Mouse (Mus musculus) heart, embryonic 11.5 days (tissue): ENCODE data around the gene Klhl3. TPM values are rescaled to one million over a fixed set of nuclear protein-coding genes. Genes with fewer than 3 reads are reported as not detected.

Experiments
- ATAC-seq: fragments of 200-750 bp; cut with Nextera tagmentation; replicated peaks from 2 replicates; pipeline ENCODE4 v1.8.0; 2017; ENCODE audit warnings: moderate library complexity; ENCODE audit not compliant: insufficient number of reproducible peaks, low FRiP score, low TSS enrichment
- H3K27ac ChIP-seq: fragments of 300-500 bp; sonication (generic); 2 replicates; pipeline ENCODE4 v1.5.1; 2014; ENCODE audit warnings: mild to moderate bottlenecking, low read depth, low read length
- H3K27me3 ChIP-seq: fragments of 300-500 bp; sonication (generic); 2 replicates; pipeline ENCODE4 v1.6.1; 2014; ENCODE audit warnings: mild to moderate bottlenecking, low read length, mixed read lengths; ENCODE audit not compliant: control insufficient read depth, insufficient read depth
- H3K36me3 ChIP-seq: fragments of 300-500 bp; sonication (generic); 2 replicates; pipeline ENCODE4 v1.6.1; 2014; ENCODE audit warnings: mild to moderate bottlenecking, low read length, moderate library complexity, mixed read lengths; ENCODE audit not compliant: control insufficient read depth, insufficient read depth
- H3K4me1 ChIP-seq: fragments of 300-500 bp; sonication (generic); 2 replicates; pipeline ENCODE4 v1.6.1; 2014; ENCODE audit warnings: low read length; ENCODE audit not compliant: control insufficient read depth, insufficient read depth
- H3K4me2 ChIP-seq: fragments of 300-500 bp; sonication (generic); 2 replicates; pipeline ENCODE4 v1.6.1; 2014; ENCODE audit warnings: mild to moderate bottlenecking, moderate library complexity
- H3K4me3 ChIP-seq: fragments of 300-500 bp; sonication (generic); 2 replicates; pipeline ENCODE4 v1.5.1; 2014; ENCODE audit warnings: low read depth, low read length
- H3K9ac ChIP-seq: fragments of 300-500 bp; sonication (generic); 2 replicates; pipeline ENCODE4 v1.6.1; 2014; ENCODE audit warnings: mild to moderate bottlenecking, low read depth, low read length, moderate library complexity
- H3K9me3 ChIP-seq: fragments of 300-500 bp; sonication (generic); replicated peaks from 2 replicates; pipeline ENCODE4 v1.6.1; 2016; ENCODE audit warnings: low read length; ENCODE audit not compliant: control insufficient read depth
- WGBS: fragments of 180-500 bp; shearing (Covaris S2); extraction: QIAGEN DNeasy Blood & Tissue Kit; methylation state at CpG from one replicate; pipeline ENCODE4 v1.1.7; 2014; ENCODE audit not compliant: insufficient replicate concordance; 5-methylcytosine and 5-hydroxymethylcytosine counted together
- polyA plus RNA-seq: library from polyadenylated mRNA; unstranded; fragments of >200 nt; fragmentation: Nextera tagmentation; extraction: Ambion mirVana; gene quantifications from 2 replicates; pipeline ENCODE4 v1.2.1, GENCODE M21; 2014

Klhl3 gene
- polyA plus RNA-seq, 1 experiment from 2014 or later: 4.3 TPM

DNA sequence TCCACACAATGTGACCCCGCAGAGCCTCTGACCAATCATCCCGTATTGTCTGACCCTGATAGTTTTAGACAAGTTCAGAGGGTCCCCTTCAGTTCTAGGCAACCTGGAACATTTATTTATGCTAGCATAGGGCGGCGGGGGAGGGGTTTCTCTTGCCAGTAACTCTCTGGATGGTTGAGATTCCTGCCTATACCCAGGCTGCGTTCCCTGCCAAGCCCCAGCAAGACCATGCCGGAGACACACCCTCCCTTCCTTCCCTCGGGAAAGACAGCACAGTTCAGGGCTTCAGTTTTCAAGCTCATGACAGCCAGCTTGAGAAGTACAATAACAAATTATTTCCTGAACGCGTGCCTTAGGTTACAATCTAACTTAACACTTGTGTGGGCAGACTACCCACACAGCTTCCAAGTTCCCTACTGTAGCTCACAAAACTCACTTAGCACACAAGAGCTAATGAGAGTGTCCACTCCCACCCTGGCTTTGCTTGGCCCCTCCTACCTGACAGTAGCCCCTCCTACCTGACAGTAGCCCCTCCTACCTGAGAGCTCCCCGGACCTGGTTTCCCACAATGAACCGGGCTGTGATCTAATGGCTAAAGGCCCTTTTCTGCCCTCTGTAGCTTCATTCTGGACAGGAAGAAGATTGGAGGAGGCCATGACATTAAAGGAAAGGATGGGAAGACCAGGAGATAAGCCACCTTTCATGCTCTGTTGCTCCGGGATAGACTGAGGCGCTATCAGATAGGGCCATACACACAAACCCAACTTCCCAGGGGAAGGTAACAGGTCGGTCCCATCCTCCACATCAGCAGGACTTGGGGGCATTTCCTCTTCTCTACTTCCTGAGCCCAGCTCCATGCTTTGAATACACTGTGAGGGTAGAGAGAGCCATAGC is 46.6 kb downstream of the Klhl3 start:
- H3K4me1 ChIP-seq: peaks cover 33% of the 10 kb centered on the region
- H3K36me3 ChIP-seq: no peaks in the 10 kb centered on the region
- peak overlapping the region; percentile 49 for H3K9ac ChIP-seq
- no peaks in the 10 kb centered on the region for H3K9me3 ChIP-seq
- no peaks in the 10 kb centered on the region for H3K27me3 ChIP-seq
- peak overlapping the region; percentile 88 for H3K27ac ChIP-seq
- no peak overlapping the region for H3K4me3 ChIP-seq
- ATAC-seq: peak; percentile 56
- 36% methylated on average over 14 of the region's 14 CpGs for WGBS
- H3K4me2 ChIP-seq: peak overlapping the region; percentile 22

DNA sequence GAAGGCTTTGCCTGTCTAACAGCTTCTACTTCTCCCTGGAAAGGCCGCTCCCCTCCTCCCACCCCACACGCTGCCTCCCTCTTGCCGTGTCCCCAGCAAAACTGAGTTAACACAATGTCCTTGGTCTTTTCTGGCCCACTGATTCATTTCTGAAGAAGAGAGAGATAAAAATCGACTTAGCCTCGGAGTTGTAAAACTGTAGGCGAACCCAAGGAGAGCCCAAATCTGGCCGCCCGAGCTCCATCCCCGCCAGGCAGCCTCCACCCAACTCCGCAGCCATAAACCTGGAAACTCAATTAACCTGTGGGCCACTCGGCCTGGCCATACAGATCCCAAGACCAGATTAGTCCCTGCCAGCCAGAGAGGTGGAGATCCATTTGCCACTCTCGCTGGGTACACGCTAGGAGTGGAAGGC is 47.3 kb downstream of the Klhl3 start:
- H3K27me3 ChIP-seq: no peaks in the 10 kb centered on the region
- 68% methylated on average over 13 of the region's 13 CpGs for WGBS
- H3K9ac ChIP-seq: peak overlapping the region; percentile 49; the same call in 1 of the 2 replicates
- H3K4me1 ChIP-seq: peaks cover 30% of the 10 kb centered on the region
- peak overlapping the region; percentile 88 for H3K27ac ChIP-seq
- no peaks in the 10 kb centered on the region for H3K9me3 ChIP-seq
- no peaks in the 10 kb centered on the region for H3K36me3 ChIP-seq
- ATAC-seq: no peak
- no peak overlapping the region for H3K4me3 ChIP-seq
- H3K4me2 ChIP-seq: peak overlapping the region; percentile 3; the same call in 1 of the 2 replicates

- no peak overlapping the region for H3K9ac ChIP-seq
- H3K4me2 ChIP-seq: no peak overlapping the region
- no peaks in the 10 kb centered on the region for H3K36me3 ChIP-seq
- 75% methylated on average over 5 of the region's 5 CpGs for WGBS
- H3K4me1 ChIP-seq: peaks cover 29% of the 10 kb centered on the region
- no peak for ATAC-seq
- H3K4me3 ChIP-seq: no peak overlapping the region
- no peaks in the 10 kb centered on the region for H3K27me3 ChIP-seq
- H3K27ac ChIP-seq: no peak overlapping the region
- H3K9me3 ChIP-seq: no peaks in the 10 kb centered on the region
Observed at GRCm38 (mm10) chr13:58065316-58065715, 48.1 kb downstream of the Klhl3 start.

GRCm38 (mm10) chr13:58057953-58058870 is 55.2 kb downstream of the Klhl3 start:
- no peaks in the 10 kb centered on the region for H3K9me3 ChIP-seq
- H3K27me3 ChIP-seq: no peaks in the 10 kb centered on the region
- H3K9ac ChIP-seq: no peak overlapping the region
- H3K4me2 ChIP-seq: no peak overlapping the region
- H3K4me3 ChIP-seq: no peak overlapping the region
- ATAC-seq: no peak; the same call in 1 of the 2 replicates
- peak overlapping the region; percentile 46; the same call in 1 of the 2 replicates for H3K27ac ChIP-seq
- 54% methylated on average over 17 of the region's 17 CpGs for WGBS
- no peaks in the 10 kb centered on the region for H3K36me3 ChIP-seq
- H3K4me1 ChIP-seq: no peaks in the 10 kb centered on the region

GRCm38 (mm10) chr13:58056618-58057017 is 56.8 kb downstream of the Klhl3 start:
- H3K9ac ChIP-seq: no peak overlapping the region
- no peak for ATAC-seq
- no peak overlapping the region for H3K4me3 ChIP-seq
- WGBS: 81% methylated on average over 4 of the region's 4 CpGs
- no peaks in the 10 kb centered on the region for H3K27me3 ChIP-seq
- no peak overlapping the region for H3K4me2 ChIP-seq
- H3K27ac ChIP-seq: no peak overlapping the region
- no peaks in the 10 kb centered on the region for H3K9me3 ChIP-seq
- no peaks in the 10 kb centered on the region for H3K36me3 ChIP-seq
- no peaks in the 10 kb centered on the region for H3K4me1 ChIP-seq

GRCm38 (mm10) chr13:58053628-58054027 is 59.8 kb downstream of the Klhl3 start:
- Histone ChIP-seq H3K4me2 (no peak overlapping the region), H3K9me3 (no peaks in the 10 kb centered on the region), H3K27me3 (no peaks in the 10 kb centered on the region), H3K36me3 (no peaks in the 10 kb centered on the region), H3K4me3 (no peak overlapping the region), H3K9ac (no peak overlapping the region), H3K4me1 (no peaks in the 10 kb centered on the region), H3K27ac (no peak overlapping the region)
- no peak for ATAC-seq
- 88% methylated on average over 4 of the region's 4 CpGs for WGBS

DNA sequence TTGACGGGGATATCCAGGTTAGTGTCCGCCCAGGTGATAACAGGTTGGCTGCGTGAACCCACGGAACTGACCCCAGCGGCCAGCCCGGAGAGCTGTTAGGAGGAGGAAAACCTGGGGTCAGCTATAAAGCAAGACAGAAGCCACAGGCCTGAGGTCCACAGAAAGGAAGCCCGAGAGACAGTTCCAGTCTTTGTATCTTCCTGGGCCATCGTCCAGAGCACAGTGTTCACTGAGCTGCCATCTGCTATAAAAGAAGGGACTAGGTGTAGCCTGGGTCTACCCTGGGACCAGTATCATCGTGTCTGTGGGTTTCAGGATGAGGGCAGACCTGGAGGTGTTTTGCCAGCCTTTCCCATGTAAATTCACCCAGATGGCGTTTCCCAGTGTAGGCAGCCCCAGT is 61.7 kb downstream of the Klhl3 start:
- no peaks in the 10 kb centered on the region for H3K27me3 ChIP-seq
- H3K9me3 ChIP-seq: no peaks in the 10 kb centered on the region
- no peaks in the 10 kb centered on the region for H3K36me3 ChIP-seq
- 79% methylated on average over 10 of the region's 10 CpGs for WGBS
- H3K4me3 ChIP-seq: no peak overlapping the region
- no peaks in the 10 kb centered on the region for H3K4me1 ChIP-seq
- no peak; the same call in 1 of the 2 replicates for ATAC-seq
- no peak overlapping the region for H3K27ac ChIP-seq
- H3K4me2 ChIP-seq: no peak overlapping the region
- no peak overlapping the region for H3K9ac ChIP-seq

DNA sequence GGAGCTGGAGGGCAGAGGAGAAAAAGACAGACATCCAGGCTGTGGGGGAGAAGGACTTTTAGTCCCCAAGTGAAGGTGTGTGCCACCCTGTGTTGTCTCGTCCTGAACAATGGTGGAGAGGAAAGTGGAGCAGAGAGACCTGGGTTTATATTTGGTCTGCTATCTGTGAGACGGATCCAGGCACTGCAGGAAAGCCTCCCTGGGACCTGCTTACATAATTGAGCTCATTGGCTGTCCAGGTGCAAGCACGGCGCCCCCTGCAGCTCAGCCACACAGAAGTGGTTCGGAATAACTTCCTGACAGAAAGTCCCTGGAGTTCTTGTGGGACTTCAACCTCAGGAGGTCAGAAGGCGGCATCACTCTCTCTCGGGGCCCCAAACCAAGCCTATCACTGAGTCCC is 62.1 kb downstream of the Klhl3 start:
- Histone ChIP-seq H3K4me2 (no peak overlapping the region), H3K4me1 (no peaks in the 10 kb centered on the region; the same call in 1 of the 2 replicates), H3K36me3 (no peaks in the 10 kb centered on the region), H3K4me3 (no peak overlapping the region), H3K27ac (no peak overlapping the region), H3K27me3 (no peaks in the 10 kb centered on the region), H3K9ac (no peak overlapping the region), H3K9me3 (no peaks in the 10 kb centered on the region)
- no peak for ATAC-seq
- 42% methylated on average over 7 of the region's 7 CpGs for WGBS
